Mouse (Mus musculus): Measurements from ENCODE around the gene Batf3. TPM values are rescaled to one million over a fixed set of nuclear protein-coding genes. Genes with fewer than 3 reads are reported as not detected.

Batf3 gene
- polyA plus RNA-seq, 1 experiment from 2014 or later: 6.1 TPM

DNA sequence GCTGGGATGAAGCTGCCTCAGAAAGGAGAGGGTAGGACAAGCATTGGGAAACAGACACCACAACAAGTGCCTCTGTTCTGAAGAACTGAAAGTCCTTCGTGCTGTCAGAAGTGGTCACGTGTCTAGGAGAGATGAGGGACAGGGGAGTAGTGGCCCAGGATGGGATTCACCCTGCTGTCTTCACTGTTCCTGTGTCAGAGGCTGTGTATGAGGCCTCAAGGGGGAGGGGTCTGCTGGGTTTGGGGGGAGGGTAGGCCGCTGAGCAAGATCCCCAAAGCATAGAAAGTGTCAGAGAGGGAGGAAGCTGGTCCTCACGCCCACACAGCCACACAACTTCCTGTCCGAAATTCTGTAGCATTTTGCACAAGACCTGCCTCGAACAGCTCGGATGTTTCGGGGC, 13.5 kb downstream of the Batf3 start:
- H3K27me3 ChIP-seq (replicated peaks; ENCODE audit: control insufficient read depth, insufficient read depth, low read length): no peaks in the 10 kb centered on the region
- no peaks in the 10 kb centered on the region for H3K36me3 ChIP-seq (ENCODE audit: control insufficient read depth, insufficient read depth, low read length)
- ATAC-seq (ENCODE audit: low read depth): no peak
- H3K4me1 ChIP-seq (ENCODE audit: control insufficient read depth, insufficient read depth, low read length): no peaks in the 10 kb centered on the region
- H3K4me3 ChIP-seq (ENCODE audit: low read depth, low read length): no peak overlapping the region
- DNase-seq (ENCODE audit: low spot score): no peak
- H3K27ac ChIP-seq (replicated peaks; ENCODE audit: low read depth, low read length): no peak overlapping the region
- WGBS: 53% methylated on average over 8 of the region's 8 CpGs
- H3K9ac ChIP-seq (ENCODE audit: low read depth, low read length): no peak overlapping the region; the same call in 1 of the 2 replicates
- H3K9me3 ChIP-seq (ENCODE audit: control insufficient read depth, low read length): no peaks in the 10 kb centered on the region
- H3K4me2 ChIP-seq (ENCODE audit: low read depth, low read length): no peak overlapping the region

DNA sequence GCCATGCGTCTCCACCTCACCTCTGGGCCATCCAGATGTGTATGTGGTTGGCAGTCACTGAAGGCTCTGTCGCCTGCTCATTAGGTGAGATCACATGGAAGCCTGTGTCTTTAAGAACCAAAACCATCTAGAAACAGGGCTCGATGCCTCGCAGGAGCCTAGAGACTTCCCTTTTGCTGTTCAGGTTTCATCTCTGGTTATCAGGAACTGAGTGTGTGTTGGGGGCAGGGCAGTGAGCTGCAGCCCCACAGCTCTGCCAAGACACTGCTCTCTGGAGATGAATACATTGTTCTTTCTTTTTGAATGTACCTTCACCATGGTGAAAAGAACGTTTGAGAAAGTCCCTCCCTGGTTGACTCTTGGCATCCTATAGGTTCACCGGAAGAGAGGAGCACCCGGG, 17.2 kb downstream of the Batf3 start:
- Histone ChIP-seq H3K4me1 (ENCODE audit: control insufficient read depth, insufficient read depth, low read length) (no peaks in the 10 kb centered on the region), H3K27ac (replicated peaks; ENCODE audit: low read depth, low read length) (no peak overlapping the region), H3K9me3 (ENCODE audit: control insufficient read depth, low read length) (no peaks in the 10 kb centered on the region), H3K36me3 (ENCODE audit: control insufficient read depth, insufficient read depth, low read length) (no peaks in the 10 kb centered on the region), H3K4me2 (ENCODE audit: low read depth, low read length) (no peak overlapping the region), H3K9ac (ENCODE audit: low read depth, low read length) (no peak overlapping the region), H3K4me3 (ENCODE audit: low read depth, low read length) (no peak overlapping the region), H3K27me3 (replicated peaks; ENCODE audit: control insufficient read depth, insufficient read depth, low read length) (no peaks in the 10 kb centered on the region)
- no peak for DNase-seq (ENCODE audit: low spot score)
- WGBS: 65% methylated on average over 7 of the region's 7 CpGs
- ATAC-seq (ENCODE audit: low read depth): no peak

DNA sequence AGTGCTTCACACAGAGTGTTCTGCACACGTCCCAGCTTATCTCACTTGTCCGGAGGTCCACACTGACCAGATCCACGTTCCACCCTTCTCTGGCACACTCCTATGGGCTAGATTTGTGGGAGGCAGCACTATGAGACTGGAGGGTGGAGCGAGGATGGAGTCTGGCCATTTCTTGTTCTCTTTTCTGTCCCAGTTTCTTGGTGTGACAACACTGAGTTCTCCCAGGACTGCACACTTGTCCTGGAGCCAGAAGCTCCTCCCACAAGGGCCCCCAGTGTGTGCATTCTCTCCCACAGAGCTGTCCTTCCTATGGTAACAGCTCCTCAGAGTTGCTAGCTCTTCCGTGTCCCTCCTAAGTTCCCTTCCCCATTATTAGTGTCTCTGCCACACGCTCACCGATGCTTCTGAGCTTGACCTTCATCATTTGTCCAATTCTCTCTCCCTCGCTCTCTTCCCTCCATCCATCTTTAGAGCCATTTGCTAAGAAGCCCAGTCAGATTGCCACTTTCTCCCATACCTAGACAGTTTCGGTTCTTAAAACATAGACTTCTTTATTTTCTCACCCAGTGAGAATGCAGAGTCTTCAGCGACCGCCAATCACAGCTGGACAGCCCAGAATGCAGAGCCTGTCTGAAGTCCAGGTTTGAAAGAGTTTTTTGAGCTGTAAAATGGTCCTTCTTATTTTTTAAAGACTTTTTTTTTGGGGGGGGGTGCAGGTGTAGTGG, 18.0 kb downstream of the Batf3 start:
- H3K9ac ChIP-seq (ENCODE audit: low read depth, low read length): no peak overlapping the region
- no peaks in the 10 kb centered on the region for H3K9me3 ChIP-seq (ENCODE audit: control insufficient read depth, low read length)
- DNase-seq (ENCODE audit: low spot score): no peak
- no peak overlapping the region for H3K4me3 ChIP-seq (ENCODE audit: low read depth, low read length)
- no peak overlapping the region for H3K4me2 ChIP-seq (ENCODE audit: low read depth, low read length)
- WGBS: 74% methylated on average over 11 of the region's 11 CpGs
- H3K27me3 ChIP-seq (replicated peaks; ENCODE audit: control insufficient read depth, insufficient read depth, low read length): no peaks in the 10 kb centered on the region
- no peaks in the 10 kb centered on the region for H3K4me1 ChIP-seq (ENCODE audit: control insufficient read depth, insufficient read depth, low read length)
- ATAC-seq (ENCODE audit: low read depth): no peak
- no peak overlapping the region for H3K27ac ChIP-seq (replicated peaks; ENCODE audit: low read depth, low read length)
- no peaks in the 10 kb centered on the region for H3K36me3 ChIP-seq (ENCODE audit: control insufficient read depth, insufficient read depth, low read length)

DNA sequence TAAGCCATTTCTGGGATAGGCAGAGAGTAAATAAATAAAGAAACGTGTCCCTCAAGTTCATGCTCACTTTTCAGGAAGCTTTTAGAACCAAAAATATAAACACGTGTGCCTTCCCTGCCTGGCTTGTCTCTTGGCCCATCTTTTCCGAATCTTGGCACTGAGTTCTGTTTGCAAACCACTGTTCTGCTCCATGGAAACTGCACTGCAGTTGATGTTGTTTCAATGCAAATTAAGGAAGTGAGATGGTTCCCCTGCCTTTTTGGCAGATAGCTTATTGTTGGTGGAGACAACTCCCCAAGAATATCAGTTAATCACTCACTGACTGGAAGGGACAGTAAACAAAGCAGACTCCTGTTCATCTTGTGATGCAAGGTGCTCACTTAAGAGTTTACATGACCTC, 25.1 kb downstream of the Batf3 start:
- Histone ChIP-seq H3K4me3 (ENCODE audit: low read depth, low read length) (no peak overlapping the region), H3K27me3 (replicated peaks; ENCODE audit: control insufficient read depth, insufficient read depth, low read length) (0 out of 2 replicates have a peak, but pooled peaks cover 4% of the 10 kb centered on the region), H3K9ac (ENCODE audit: low read depth, low read length) (no peak overlapping the region), H3K4me1 (ENCODE audit: control insufficient read depth, insufficient read depth, low read length) (0 out of 2 replicates have a peak, but pooled peaks cover 3% of the 10 kb centered on the region), H3K4me2 (ENCODE audit: low read depth, low read length) (no peak overlapping the region), H3K9me3 (ENCODE audit: control insufficient read depth, low read length) (no peaks in the 10 kb centered on the region), H3K27ac (replicated peaks; ENCODE audit: low read depth, low read length) (no peak overlapping the region), H3K36me3 (ENCODE audit: control insufficient read depth, insufficient read depth, low read length) (no peaks in the 10 kb centered on the region)
- 63% methylated on average over 3 of the region's 3 CpGs for WGBS
- ATAC-seq (ENCODE audit: low read depth) (no peak), DNase-seq (ENCODE audit: low spot score) (no peak)

DNA sequence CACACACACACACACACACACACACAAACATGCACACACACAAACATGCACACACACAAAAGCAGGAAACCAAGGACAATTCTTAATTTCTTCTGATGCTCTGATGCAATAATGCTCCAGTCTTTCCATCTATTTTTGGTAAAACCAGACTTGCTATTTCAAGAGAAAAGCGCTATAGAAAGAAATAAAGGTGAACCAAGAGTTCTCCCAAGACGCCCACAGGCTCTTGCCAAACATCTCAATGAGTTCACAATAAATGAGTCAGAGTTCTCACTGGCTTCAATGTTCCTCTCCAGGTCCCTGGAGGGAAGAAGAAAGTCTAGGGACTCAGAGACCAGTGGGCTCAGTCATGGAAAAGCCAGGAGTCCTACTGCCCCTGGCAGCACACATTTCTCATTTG, 26.0 kb downstream of the Batf3 start:
- 72% methylated on average over 2 of the region's 2 CpGs for WGBS
- DNase-seq (ENCODE audit: low spot score) (no peak), ATAC-seq (ENCODE audit: low read depth) (no peak)
- Histone ChIP-seq H3K4me1 (ENCODE audit: control insufficient read depth, insufficient read depth, low read length) (0 out of 2 replicates have a peak, but pooled peaks cover 3% of the 10 kb centered on the region), H3K9me3 (ENCODE audit: control insufficient read depth, low read length) (no peaks in the 10 kb centered on the region), H3K9ac (ENCODE audit: low read depth, low read length) (no peak overlapping the region), H3K4me2 (ENCODE audit: low read depth, low read length) (no peak overlapping the region), H3K4me3 (ENCODE audit: low read depth, low read length) (no peak overlapping the region), H3K27me3 (replicated peaks; ENCODE audit: control insufficient read depth, insufficient read depth, low read length) (0 out of 2 replicates have a peak, but pooled peaks cover 4% of the 10 kb centered on the region), H3K27ac (replicated peaks; ENCODE audit: low read depth, low read length) (no peak overlapping the region), H3K36me3 (ENCODE audit: control insufficient read depth, insufficient read depth, low read length) (no peaks in the 10 kb centered on the region)

DNA sequence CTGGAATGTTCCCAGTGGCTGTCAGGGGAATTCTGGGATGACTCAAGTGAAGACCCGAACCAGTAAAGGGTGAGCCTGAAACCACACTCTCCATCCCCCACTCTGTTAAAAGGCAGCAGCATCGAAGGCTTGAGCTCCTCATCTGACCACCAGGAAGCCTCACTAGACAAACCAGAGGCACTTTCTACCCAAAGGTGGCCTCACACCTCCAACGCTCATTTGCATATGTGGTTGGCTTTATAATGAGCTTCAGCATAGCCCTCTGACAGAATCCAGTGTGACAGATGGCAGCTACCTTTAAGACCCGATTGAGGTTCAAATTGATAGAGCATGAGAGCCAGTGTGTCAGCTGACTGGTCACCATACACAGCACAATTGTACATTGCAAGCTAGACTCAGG, 26.6 kb downstream of the Batf3 start:
- ATAC-seq (ENCODE audit: low read depth): no peak
- Histone ChIP-seq H3K4me1 (ENCODE audit: control insufficient read depth, insufficient read depth, low read length) (0 out of 2 replicates have a peak, but pooled peaks cover 3% of the 10 kb centered on the region), H3K9ac (ENCODE audit: low read depth, low read length) (no peak overlapping the region), H3K4me3 (ENCODE audit: low read depth, low read length) (no peak overlapping the region), H3K9me3 (ENCODE audit: control insufficient read depth, low read length) (peaks cover under 1% of the 10 kb centered on the region; the same call in 1 of the 2 replicates), H3K27me3 (replicated peaks; ENCODE audit: control insufficient read depth, insufficient read depth, low read length) (0 out of 2 replicates have a peak, but pooled peaks cover 4% of the 10 kb centered on the region), H3K4me2 (ENCODE audit: low read depth, low read length) (no peak overlapping the region), H3K27ac (replicated peaks; ENCODE audit: low read depth, low read length) (no peak overlapping the region), H3K36me3 (ENCODE audit: control insufficient read depth, insufficient read depth, low read length) (no peaks in the 10 kb centered on the region)
- DNase-seq (ENCODE audit: low spot score): no peak
- 65% methylated on average over 4 of the region's 4 CpGs for WGBS

DNA sequence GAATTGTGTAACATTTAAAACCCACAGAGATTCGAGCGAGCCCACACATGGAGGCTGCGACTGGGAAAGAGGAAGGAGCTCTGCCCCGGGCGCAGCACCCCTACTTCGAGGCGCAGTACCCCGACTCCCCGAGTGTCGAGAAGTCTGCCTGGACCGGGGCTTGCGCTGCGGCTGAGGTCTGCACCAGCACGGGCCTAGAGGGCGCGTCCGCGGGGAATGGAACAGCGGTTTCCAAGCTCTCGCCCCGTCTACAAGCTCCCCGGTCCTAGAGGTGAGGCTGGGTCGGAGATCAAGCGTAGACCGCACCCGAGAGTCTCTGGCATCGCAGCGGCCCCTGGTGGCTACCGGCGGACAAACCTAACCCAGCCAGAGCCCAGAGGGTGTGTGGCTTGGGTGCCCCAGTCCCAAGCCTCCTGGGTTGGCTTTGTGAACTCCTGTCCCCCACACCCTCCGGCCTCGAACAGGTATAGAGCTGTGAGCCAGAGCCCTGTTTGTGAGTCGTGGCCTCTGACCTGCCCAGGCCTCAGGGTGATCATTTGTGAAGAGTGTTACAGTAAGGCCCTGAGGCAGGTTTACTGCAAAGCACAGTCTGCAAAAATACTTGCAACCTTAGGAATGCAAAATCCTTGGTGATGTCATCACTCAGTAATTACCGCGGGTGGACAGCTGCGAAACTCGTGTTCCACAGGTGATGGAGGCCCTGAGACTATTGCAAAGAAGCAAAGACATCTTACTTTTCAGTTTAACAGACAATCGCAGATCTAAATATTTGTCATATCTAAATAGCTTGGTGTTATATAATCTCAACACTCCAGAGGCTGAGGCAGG, 28.4 kb downstream of the Batf3 start:
- Histone ChIP-seq H3K4me3 (ENCODE audit: low read depth, low read length) (peak overlapping the region; percentile 37), H3K9me3 (ENCODE audit: control insufficient read depth, low read length) (peaks cover 11% of the 10 kb centered on the region; the same call in 1 of the 2 replicates), H3K27ac (replicated peaks; ENCODE audit: low read depth, low read length) (no peak overlapping the region), H3K27me3 (replicated peaks; ENCODE audit: control insufficient read depth, insufficient read depth, low read length) (0 out of 2 replicates have a peak, but pooled peaks cover 4% of the 10 kb centered on the region), H3K36me3 (ENCODE audit: control insufficient read depth, insufficient read depth, low read length) (no peaks in the 10 kb centered on the region), H3K9ac (ENCODE audit: low read depth, low read length) (peak overlapping the region; percentile 51), H3K4me1 (ENCODE audit: control insufficient read depth, insufficient read depth, low read length) (0 out of 2 replicates have a peak, but pooled peaks cover 3% of the 10 kb centered on the region), H3K4me2 (ENCODE audit: low read depth, low read length) (peak overlapping the region; percentile 68)
- peak; percentile 57 for DNase-seq (ENCODE audit: low spot score)
- peak; percentile 91 for ATAC-seq (ENCODE audit: low read depth)
- WGBS: 16% methylated on average over 35 of the region's 38 CpGs

DNA sequence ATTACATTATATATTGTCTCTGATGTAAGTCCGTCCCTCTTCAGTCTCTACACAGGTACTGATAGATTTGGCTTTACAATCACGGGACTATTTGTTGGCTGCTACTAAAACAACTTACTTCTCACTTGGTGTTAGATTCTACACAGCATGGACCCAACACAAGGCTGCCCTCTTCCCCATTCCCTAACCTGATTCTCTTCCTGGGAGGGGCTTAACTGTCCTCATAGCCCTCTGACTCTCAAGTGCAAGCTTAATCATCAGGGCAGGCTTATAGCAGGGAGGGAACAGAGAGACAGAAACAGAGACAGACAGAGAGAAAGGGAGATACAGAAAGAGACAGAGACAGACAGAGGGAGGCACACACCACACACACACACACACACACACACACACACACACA, 34.0 kb downstream of the Batf3 start:
- Histone ChIP-seq H3K9ac (ENCODE audit: low read depth, low read length) (no peak overlapping the region), H3K27ac (replicated peaks; ENCODE audit: low read depth, low read length) (no peak overlapping the region), H3K4me1 (ENCODE audit: control insufficient read depth, insufficient read depth, low read length) (no peaks in the 10 kb centered on the region), H3K9me3 (ENCODE audit: control insufficient read depth, low read length) (peaks cover 11% of the 10 kb centered on the region; the same call in 1 of the 2 replicates), H3K4me2 (ENCODE audit: low read depth, low read length) (no peak overlapping the region), H3K4me3 (ENCODE audit: low read depth, low read length) (no peak overlapping the region), H3K27me3 (replicated peaks; ENCODE audit: control insufficient read depth, insufficient read depth, low read length) (no peaks in the 10 kb centered on the region), H3K36me3 (ENCODE audit: control insufficient read depth, insufficient read depth, low read length) (no peaks in the 10 kb centered on the region)
- no peak for DNase-seq (ENCODE audit: low spot score)
- 96% methylated on average over 2 of the region's 2 CpGs for WGBS
- ATAC-seq (ENCODE audit: low read depth): no peak
